Mouse (Mus musculus) cortical plate, adult 2 months (tissue): ENCODE results near the gene H2-M2.
"Not testable (repeated sequence)": the region's sequence is repeated elsewhere in the genome, so short reads cannot be mapped to it uniquely, and the experiment has no call there.

Source experiments
- CTCF ChIP-seq: fragments of 200-500 bp; IDR thresholded peaks from 2 replicates; pipeline ENCODE4 v1.5.1; 2011; ENCODE audit warnings: mild to moderate bottlenecking, control low read depth, low read length; ENCODE audit not compliant: insufficient read depth; ENCODE audit errors: extremely low read depth
- POLR2A ChIP-seq: fragments of 200-500 bp; IDR thresholded peaks from 2 replicates; pipeline ENCODE4 v1.6.1; 2011; ENCODE audit warnings: mild to moderate bottlenecking, low read length, control low read depth; ENCODE audit not compliant: insufficient read depth; ENCODE audit errors: extremely low read depth

- not testable (repeated sequence) for TF ChIP-seq CTCF, POLR2A
Measured at GRCm38 (mm10) chr17:37524612-37525011, 41.3 kb upstream of the H2-M2 start.
